Mouse (Mus musculus): Measurements from ENCODE around the gene Cyp4v3. TPM values are rescaled to one million over a fixed set of nuclear protein-coding genes. Genes with fewer than 3 reads are reported as not detected.

Gene Cyp4v3
- total RNA-seq, 2 experiments from 2014 or later = 7.7 TPM

Other genes with a start within 250 kb of the Cyp4v3 start
- not detected for gene F11, start 71.2 kb downstream of the Cyp4v3 start, total RNA-seq (2021)
- gene Klkb1, start 38.4 kb downstream of the Cyp4v3 start, total RNA-seq (2021) = under 1 TPM in 1 of 2 experiments, not detected in 1; 0.05 TPM
- not detected for gene Gm45753, start 24.8 kb downstream of the Cyp4v3 start, total RNA-seq (2021)
- gene Fam149a, start 49.1 kb upstream of the Cyp4v3 start, total RNA-seq (2021) = 10 to 100 TPM; 12.8 to 13.6 TPM
- 10 to 100 TPM in 1 of 2 experiments, 1 to 10 TPM in 1; 9.8 to 12.5 TPM for gene Tlr3, start 77.9 kb upstream of the Cyp4v3 start, total RNA-seq (2021)
- 100 to 1,000 TPM; 150 to 200 TPM for gene Sorbs2, start 174.6 kb upstream of the Cyp4v3 start, total RNA-seq (2021)

All from layer of hippocampus, postnatal 25 days (tissue).